Mouse (Mus musculus): ENCODE data around the gene Srd5a1.
"Not testable (repeated sequence)": the region's sequence is repeated elsewhere in the genome, so short reads cannot be mapped to it uniquely, and the experiment has no call there.

The Srd5a1 gene

GRCm38 (mm10) chr13:69624510-69624909 lies 13.3 kb upstream of the Srd5a1 start:
- no peak for DNase-seq (ENCODE audit: low read depth, low spot score)

- no peak for DNase-seq (ENCODE audit: low read depth, low spot score)
These were observed 12.6 kb upstream of the Srd5a1 start for GRCm38 (mm10) chr13:69623843-69624242.

DNA sequence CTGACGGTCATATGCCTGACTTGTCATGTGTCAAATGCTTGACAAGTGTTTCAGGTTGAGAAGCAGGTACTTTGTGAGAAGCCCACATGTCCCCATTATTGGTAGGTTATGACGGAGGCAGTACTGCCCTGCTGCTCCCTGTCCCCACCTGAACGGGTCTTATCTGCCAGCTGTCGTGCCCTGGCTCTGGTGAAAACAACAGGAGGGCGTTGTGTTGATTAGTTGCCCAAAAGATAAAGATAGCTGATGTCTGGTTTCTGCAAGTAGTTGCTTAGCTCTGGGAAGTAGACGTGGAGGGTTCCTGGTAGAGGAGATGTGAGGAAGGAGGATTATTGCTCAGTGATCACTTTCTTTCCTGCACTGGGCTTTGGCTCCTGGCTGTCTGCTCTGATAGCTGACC lies 5.5 kb upstream of the Srd5a1 start:
- no peak for DNase-seq (ENCODE audit: low read depth, low spot score)

GRCm38 (mm10) chr13:69612175-69612544 lies 918 bp upstream of the Srd5a1 start:
- DNase-seq (ENCODE audit: low read depth, low spot score): no peak

GRCm38 (mm10) chr13:69610751-69611397 lies 368 bp downstream of the Srd5a1 start:
- no peak for DNase-seq (ENCODE audit: low read depth, low spot score)

DNA sequence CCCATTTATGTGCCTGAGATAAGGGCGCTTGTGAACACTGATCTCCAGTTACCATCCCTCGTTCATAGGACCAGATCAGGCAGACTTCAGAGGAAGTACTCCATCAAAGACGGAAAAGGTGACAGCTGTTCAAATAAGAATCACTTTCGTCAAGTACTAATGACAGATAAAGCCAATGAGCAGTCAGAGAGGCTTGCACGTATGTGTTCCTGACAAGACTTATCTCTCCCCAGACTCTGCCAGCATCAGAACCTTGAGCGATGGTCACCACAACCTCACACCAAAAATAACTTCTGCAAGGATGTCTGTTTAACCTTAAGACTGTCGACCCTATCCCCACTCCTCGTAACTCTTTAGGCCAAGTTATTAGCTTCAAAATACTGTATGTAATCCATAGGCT lies 2.5 kb downstream of the Srd5a1 start:
- no peak for DNase-seq (ENCODE audit: low read depth, low spot score)

DNA sequence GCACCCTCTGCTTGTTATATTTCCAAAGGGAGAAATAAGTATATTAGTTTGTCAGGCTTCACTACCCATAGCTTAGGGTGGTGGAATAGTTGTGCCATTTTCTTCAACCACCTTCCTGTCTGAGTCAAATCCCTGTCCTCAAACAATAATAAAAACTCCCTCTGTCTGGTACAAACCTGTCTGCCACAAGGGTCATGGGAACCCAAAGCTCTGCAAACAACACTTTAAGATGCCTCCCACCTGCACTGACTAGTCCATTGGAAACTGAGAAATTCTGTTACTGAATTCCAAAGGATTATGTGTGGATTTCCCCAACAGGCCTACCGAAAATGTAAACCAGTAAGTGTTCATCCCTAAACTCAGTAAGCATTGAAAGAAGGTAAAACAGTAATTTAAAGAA lies 6.6 kb downstream of the Srd5a1 start:
- no peak for DNase-seq (ENCODE audit: low read depth, low spot score)

DNA sequence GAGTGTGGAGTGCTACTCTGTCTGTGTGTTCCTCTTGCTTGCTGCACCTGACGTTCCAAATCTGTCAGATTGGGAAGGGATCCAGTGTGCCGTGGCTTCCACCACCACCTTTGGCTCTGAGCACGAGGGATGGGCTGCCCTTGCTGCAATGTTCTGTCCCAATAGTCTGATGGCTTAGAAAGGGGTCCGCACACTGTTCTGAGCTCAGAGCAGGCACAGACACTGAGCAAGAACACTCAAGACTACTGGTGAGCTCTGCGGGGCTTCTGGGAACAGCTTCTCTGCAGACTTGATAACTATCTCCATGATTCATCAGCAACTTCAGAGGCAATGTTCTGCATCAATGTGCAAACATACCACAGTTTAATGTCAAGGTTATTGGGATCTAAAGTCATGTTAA lies 9.9 kb downstream of the Srd5a1 start:
- no peak for DNase-seq (ENCODE audit: low read depth, low spot score)

DNA sequence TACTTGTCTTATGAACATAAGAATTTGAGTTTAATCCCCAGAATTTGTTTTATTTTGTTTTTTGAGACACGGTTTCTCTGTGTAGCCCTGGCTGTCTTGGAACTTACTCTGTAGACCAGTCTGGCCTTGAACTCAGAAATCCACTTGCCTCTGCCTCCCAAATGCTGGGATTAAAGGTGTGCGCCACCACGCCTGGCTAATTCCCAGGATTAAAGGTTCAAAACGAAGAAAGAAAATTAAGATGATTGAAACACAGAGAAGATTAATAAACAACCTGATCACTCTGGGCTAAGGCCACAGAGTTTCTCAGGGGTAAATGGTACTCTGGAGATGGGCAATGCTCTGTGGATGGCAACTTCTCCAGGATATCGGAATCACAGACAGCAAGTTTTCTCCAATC lies 10.4 kb downstream of the Srd5a1 start:
- not testable (repeated sequence) for DNase-seq (ENCODE audit: low read depth, low spot score)

DNA sequence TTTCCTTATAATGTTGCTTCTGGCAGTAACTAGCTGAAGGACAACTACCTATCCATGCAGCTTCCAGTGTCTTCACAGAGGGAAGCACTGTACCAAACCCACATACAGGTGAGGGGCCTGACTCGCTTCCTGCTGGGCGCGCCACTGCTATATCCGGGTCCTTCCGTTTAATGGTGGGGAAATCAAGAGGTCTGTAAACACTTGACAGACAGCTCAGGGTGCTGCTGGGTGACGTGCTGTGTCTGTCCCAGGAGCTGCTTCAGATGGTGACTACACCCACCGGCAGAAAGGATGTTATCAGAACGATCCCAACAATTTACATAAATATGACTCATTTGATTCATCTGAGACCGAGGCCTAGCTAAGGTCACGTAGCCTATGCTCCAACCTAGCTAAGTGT lies 12.4 kb downstream of the Srd5a1 start:
- no peak for DNase-seq (ENCODE audit: low read depth, low spot score)

DNA sequence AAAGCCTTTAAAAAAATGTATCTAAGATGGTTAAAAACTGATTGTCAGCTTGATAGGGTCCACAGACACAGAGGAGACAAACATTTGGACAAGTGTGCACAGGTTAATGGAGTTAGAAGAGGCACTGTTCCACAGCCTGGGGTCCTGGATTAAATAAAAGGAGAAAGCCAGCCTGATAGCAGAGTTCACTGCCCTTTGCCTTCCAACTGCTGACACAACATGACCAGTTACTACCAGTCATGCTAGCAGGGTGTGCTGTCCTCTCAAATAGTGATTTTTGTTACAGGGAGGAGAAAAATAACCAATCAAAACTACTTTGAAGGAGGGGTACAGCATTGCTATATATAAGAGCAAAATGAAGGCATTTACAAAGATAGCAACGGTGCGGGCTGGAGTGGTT lies 14.7 kb downstream of the Srd5a1 start:
- no peak for DNase-seq (ENCODE audit: low read depth, low spot score)

DNA sequence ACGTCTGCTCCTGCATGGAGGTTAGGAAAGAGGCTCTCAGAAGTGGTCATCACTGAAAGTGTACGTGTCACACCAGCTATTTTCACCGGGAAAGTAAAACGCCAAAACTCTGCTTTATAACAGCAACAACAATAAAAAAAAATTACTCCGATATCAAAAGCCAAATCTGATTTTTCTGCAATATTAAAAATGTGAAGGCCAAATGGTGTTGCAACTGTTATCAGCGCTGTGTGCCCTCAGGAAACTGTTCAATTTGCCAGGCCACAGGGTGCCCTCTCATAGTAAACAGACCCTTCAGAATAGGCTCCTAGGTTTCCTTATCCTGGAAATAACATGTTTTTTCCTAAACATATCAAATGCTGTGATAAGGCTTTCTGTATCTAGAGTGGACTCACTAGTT lies 15.3 kb downstream of the Srd5a1 start:
- DNase-seq (ENCODE audit: low read depth, low spot score): no peak

DNA sequence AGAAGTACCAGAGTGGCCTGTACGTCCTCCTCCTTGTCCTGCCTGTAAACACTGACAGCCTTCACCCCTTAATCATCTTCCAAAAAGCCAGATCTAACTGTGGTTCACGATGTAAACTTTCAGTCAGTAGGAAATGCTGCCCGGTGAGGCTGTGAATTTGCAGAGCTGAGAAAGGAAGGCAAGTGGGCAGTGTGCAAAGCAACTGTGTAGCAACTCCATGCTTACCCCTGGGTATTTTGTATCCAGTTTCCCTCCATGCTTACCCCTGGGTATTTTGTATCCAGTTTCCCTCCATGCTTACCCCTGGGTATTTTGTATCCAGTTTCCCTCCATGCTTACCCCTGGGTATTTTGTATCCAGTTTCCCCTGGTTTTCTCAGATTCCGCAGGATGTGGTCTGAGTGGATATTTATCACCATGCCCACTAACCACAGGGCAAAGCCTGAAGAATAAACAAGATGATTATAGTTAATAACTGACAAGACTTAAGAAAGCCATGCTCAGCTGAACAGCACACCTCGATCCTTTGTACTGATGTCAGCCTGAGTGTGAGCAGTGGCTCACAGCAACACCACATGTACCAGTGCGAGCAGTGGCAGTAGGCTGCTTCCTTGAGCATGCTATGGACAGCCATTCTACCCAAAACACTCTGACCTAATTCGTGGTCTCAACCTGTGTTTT lies 16.5 kb downstream of the Srd5a1 start:
- no peak for DNase-seq (ENCODE audit: low read depth, low spot score)

DNA sequence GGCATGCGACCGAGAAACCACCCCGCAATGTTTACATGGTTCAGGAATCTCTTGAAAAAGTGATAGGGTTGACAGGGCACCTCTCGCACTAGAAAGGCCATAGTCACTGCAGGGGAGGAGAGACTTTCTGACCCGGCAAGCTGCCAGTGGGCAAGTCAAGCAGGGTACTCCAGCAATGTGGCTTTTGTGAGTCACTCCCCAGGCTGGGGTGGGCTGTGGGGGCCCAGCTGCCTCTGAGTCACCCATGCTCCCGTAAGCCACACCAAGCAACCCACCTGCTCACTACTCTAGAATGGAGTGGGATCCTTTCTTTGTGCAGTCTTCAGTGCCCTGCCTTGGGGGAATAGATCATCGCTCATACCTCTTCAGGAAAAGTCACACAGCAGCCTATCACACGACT lies 17.8 kb downstream of the Srd5a1 start:
- DNase-seq (ENCODE audit: low read depth, low spot score): no peak

GRCm38 (mm10) chr13:69592226-69592625 lies 19.0 kb downstream of the Srd5a1 start:
- no peak for DNase-seq (ENCODE audit: low read depth, low spot score)

GRCm38 (mm10) chr13:69591338-69591737 lies 19.9 kb downstream of the Srd5a1 start:
- DNase-seq (ENCODE audit: low read depth, low spot score): no peak

GRCm38 (mm10) chr13:69588263-69588662 lies 23.0 kb downstream of the Srd5a1 start:
- no peak for DNase-seq (ENCODE audit: low read depth, low spot score)

DNA sequence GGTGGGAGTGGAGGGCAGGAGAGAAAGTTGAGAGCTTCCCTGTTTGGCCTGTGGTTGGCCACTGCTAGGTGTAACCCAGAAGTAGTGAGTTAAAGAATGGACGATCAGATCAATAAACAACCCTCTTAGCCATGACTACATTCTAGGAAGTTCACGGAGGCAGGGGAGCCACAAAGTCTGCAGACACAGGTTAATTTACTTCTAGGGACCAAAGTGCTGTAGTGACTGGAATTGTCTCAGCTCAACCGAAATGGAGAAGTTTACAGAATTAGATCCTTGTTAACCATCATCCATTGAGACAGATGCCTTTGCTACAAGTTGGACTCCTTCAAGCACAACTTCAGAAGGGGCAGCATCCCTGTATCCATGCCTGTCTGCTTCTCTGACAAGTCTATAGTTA lies 23.4 kb downstream of the Srd5a1 start:
- DNase-seq (ENCODE audit: low read depth, low spot score): no peak

DNA sequence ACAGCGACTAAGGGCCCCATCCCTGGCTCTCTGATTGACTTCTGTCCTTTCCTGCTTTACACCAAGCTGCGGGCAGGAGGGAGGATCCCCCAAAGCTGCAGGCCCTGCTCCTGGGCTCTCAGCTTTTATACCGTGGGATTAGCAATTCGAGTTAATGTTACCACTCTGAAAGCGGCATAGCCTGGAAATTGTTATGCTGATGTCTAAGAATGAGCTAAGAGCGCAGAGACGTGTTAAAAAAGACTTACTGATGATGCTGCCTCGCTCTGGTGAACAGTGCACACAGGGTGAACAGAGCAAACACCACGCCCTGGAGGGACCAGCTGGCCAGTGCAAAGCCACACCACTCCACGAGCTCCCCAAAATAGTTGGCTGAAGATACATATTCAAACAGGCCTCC lies 24.9 kb downstream of the Srd5a1 start:
- DNase-seq (ENCODE audit: low read depth, low spot score): peak; percentile 79

DNA sequence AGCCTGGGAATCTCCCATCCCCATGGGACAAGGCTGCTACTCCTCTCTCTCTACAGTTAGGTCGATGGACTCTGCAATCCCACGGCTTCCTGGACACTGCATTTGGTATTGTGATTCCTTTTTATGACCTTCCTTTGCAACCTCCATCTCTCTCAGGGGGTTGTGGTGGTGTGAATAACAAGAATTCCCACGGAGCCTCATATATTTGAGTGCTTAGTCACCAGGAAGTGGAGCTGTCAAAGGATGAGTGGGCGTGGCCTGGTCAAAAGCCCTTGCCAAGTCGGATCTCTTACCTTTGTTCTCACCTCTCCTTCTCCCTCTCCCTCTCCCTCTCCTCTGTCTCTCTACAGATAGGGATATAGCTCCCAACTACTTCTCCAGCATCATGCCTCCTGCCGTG lies 25.4 kb downstream of the Srd5a1 start:
- peak; percentile 65 for DNase-seq (ENCODE audit: low read depth, low spot score)

DNA sequence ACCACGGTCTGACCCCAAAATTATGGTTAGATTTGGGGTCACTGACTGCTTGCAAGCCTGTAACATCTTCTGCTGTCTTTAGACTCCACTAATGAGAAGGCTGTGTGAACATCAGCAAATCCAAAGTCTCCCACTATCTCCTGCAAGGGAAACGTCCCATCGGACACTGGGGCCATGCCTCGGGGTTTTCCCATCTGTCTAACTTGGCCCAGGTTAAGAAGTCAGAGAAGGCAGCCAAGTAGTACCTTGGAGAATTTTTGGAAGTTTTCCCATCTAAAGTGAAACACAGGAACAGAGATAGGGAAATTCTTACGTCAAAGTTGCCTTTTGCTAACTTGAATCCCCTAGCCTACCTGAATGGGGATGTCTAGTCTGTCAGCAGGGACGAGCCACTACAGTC lies 27.7 kb downstream of the Srd5a1 start:
- DNase-seq (ENCODE audit: low read depth, low spot score): no peak

- no peak for DNase-seq (ENCODE audit: low read depth, low spot score)
These were observed 28.8 kb downstream of the Srd5a1 start for GRCm38 (mm10) chr13:69582411-69582810.

- no peak for DNase-seq (ENCODE audit: low read depth, low spot score)
These were observed 33.9 kb downstream of the Srd5a1 start for GRCm38 (mm10) chr13:69577181-69577834.

Data from ZHBTc4 (cell line).